Mouse (Mus musculus): ENCODE results near the gene Riok1. TPM values are rescaled to one million over a fixed set of nuclear protein-coding genes. Genes with fewer than 3 reads are reported as not detected.

Riok1 gene
- total RNA-seq, 4 experiments from 2014 or later = 8.2 to 10.6 (median 9.3) TPM

Small RNA genes lying within 50 kb of the gene (microRNA-seq; reads per million reads assigned to microRNA genes)
- not detected for gene Gm27387

Other genes with a start within 250 kb of the Riok1 start
- gene Ssr1, start 42.8 kb upstream of the Riok1 start, total RNA-seq (2022) = 10 to 100 TPM; 36.3 to 44.8 (median 42.9) TPM
- gene Cage1, start 74 bp downstream of the Riok1 start, total RNA-seq (2022) = 1 to 10 TPM; 1.6 to 3.0 (median 2.1) TPM
- gene Dsp, start 114.3 kb downstream of the Riok1 start, total RNA-seq (2022) = 100 to 1,000 TPM; 553 to 683 (median 643) TPM
- gene Snrnp48, start 167.9 kb downstream of the Riok1 start, total RNA-seq (2022) = 10 to 100 TPM in 2 of 4 experiments, 1 to 10 TPM in 2; 6.5 to 15.6 (median 10.9) TPM